Mouse (Mus musculus) heart, adult 2 months (tissue): Measurements from ENCODE around the gene Dcaf12l1. TPM values are rescaled to one million over a fixed set of nuclear protein-coding genes. Genes with fewer than 3 reads are reported as not detected.
"Not testable (repeated sequence)": the region's sequence is repeated elsewhere in the genome, so short reads cannot be mapped to it uniquely, and the experiment has no call there.

Experiments
- DNase-seq, 2 experiments: peaks; one replicate each; pipeline ENCODE4 v3.0.0; 2021
- H3K27ac ChIP-seq: fragments of 200-600 bp; 2 replicates; pipeline ENCODE4 v1.8.1; 2022
- H3K27me3 ChIP-seq: fragments of 200-500 bp; 2 replicates; pipeline ENCODE4 v1.6.1; 2012; ENCODE audit warnings: mild to moderate bottlenecking, low read length, inconsistent platforms, mixed read lengths; ENCODE audit not compliant: control insufficient read depth, insufficient read depth
- H3K36me3 ChIP-seq: fragments of 200-500 bp; 2 replicates; pipeline ENCODE4 v1.6.1; 2012; ENCODE audit warnings: low read length, inconsistent platforms; ENCODE audit not compliant: control insufficient read depth, insufficient read depth
- H3K4me1 ChIP-seq: fragments of 200-500 bp; 2 replicates; pipeline ENCODE4 v1.6.1; 2011; ENCODE audit warnings: low read length; ENCODE audit not compliant: control insufficient read depth, insufficient read depth
- H3K4me3 ChIP-seq: fragments of 200-600 bp; 2 replicates; pipeline ENCODE4 v1.8.1; 2022
- H3K79me2 ChIP-seq: fragments of 200-500 bp; replicated peaks from 2 replicates; pipeline ENCODE4 v1.6.1; 2012; ENCODE audit warnings: mild to moderate bottlenecking, inconsistent platforms, low read length, moderate library complexity, mixed read lengths; ENCODE audit not compliant: control insufficient read depth, insufficient read depth
- H3K9ac ChIP-seq: fragments of 200-500 bp; 2 replicates; pipeline ENCODE4 v1.6.1; 2012; ENCODE audit warnings: low read depth, mild to moderate bottlenecking, control low read depth, inconsistent platforms, low read length, mixed read lengths
- CTCF ChIP-seq: fragments of 200-600 bp; IDR thresholded peaks from 2 replicates; pipeline ENCODE4 v1.8.1; 2022; ENCODE audit warnings: antibody characterized with exemption, mild to moderate bottlenecking, moderate library complexity
- POLR2A ChIP-seq: fragments of 200-500 bp; IDR thresholded peaks from 2 replicates; pipeline ENCODE4 v1.6.1; 2011; ENCODE audit warnings: mild to moderate bottlenecking, low read depth, low read length, control low read depth; ENCODE audit not compliant: insufficient read depth
- WGBS: fragments of 180-500 bp; shearing (Covaris S2); methylation state at CpG from one replicate; pipeline ENCODE4 v1.1.7; 2018; 5-methylcytosine and 5-hydroxymethylcytosine counted together
- intact Hi-C: fragments of 180-260 bp; cut with DNase I; formaldehyde crosslinking; loops from one replicate; pipeline ENCODE4 v1.15.1; 2025
- long read RNA-seq: library from polyadenylated mRNA; stranded (forward); transcript quantifications from one replicate; pipeline ENCODE4 v2.0.0, GENCODE M21; 2021
- polyA plus RNA-seq: library from polyadenylated mRNA; depleted of rRNA; stranded (reverse); fragments of >200 nt; gene quantifications from 2 replicates; pipeline ENCODE4 v1.2.3, GENCODE M21; 2012; rRNA removed
- total RNA-seq, 2 experiments: library from RNA; stranded (reverse); gene quantifications; 2 replicates each; pipeline ENCODE4 v1.2.3; 2021

Dcaf12l1 gene
- total RNA-seq (1 to 10 TPM; 2.7 to 3.1 TPM), polyA plus RNA-seq (1.8 and 2.6 TPM in 2 replicates)
- long read RNA-seq, partial matches to known transcripts = 0 of 1 reads
- long read RNA-seq, other reads (novel, unspliced or antisense) = 0 of 1 reads

DNA sequence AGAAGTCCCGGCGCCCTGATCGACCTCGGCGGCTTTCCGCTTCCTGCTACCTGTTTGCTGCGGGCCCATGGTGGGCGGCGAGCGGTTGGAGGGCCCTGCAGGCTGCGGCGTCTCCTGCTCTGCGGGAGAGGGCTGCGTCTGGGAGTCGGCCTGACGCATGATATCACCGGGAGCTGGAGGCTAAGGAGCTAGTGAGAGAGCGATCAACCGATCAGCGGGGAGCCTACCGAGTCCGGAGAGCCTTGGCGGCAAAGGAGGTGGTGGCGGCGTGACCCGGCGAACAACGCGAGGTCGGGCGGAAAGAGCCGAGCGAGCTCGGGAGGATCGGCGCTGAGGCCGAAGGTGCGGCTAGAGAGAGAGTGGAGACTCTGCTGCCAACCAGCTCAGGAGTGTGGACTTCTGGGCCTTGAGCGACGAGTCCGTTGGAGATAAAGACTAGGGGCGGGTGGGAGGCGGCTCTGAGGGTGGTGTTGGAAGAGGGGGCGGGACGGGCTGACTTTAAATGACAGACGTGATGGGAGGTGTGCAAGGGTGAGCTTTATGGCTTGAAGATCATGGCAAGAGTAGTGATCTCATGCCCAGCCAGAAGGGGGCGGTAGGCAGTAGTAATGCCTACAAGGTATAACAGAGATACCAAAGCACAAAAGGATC lies at the start of gene Dcaf12l1:
Gene Dcaf12l1, minus strand, starts transcription at position 437 of the 651 bp plus-strand sequence.
- WGBS = 16% methylated on average over 47 of the region's 47 CpGs
- Histone ChIP-seq H3K4me1 (no peaks in the 10 kb centered on the region), H3K9ac (peak within 1 kb of the TSS; percentile 51), H3K36me3 (no peaks in the 10 kb centered on the region), H3K79me2 (no peaks in the 10 kb centered on the region), H3K27ac (no peak within 1 kb of the TSS), H3K27me3 (no peaks in the 10 kb centered on the region), H3K4me3 (peak within 1 kb of the TSS; percentile 26)
- intact Hi-C loops = no loop called here
- DNase-seq = peak; percentile 15 to 44
- TF ChIP-seq POLR2A (no peak), CTCF (peak; percentile 48)

DNA sequence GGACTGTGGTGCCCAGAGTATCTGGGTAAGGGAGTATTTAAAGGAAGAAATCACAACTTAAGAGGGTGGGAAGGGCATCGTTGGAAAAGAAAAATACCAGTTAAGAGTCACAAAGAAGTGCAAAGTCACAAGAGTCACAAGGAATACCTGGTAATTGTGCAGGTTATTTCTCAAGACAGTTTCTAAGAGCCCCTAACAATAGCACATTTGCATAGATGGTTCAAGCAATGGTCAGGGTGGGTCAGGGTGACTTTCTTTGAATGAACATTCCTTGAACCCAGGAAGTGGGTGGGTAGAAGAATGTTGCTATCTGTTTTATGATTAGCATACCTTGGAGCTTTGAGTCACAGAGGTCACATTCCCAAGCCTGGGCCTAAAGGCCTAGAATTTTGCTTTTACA lies 19.4 kb upstream of the Dcaf12l1 start:
- H3K4me3 ChIP-seq, DNase-seq, H3K27ac ChIP-seq, H3K9ac ChIP-seq, H3K36me3 ChIP-seq, intact Hi-C loops, H3K79me2 ChIP-seq, H3K4me1 ChIP-seq, H3K27me3 ChIP-seq: not testable (repeated sequence)
- WGBS = 68% methylated on average over 1 of the region's 1 CpGs

DNA sequence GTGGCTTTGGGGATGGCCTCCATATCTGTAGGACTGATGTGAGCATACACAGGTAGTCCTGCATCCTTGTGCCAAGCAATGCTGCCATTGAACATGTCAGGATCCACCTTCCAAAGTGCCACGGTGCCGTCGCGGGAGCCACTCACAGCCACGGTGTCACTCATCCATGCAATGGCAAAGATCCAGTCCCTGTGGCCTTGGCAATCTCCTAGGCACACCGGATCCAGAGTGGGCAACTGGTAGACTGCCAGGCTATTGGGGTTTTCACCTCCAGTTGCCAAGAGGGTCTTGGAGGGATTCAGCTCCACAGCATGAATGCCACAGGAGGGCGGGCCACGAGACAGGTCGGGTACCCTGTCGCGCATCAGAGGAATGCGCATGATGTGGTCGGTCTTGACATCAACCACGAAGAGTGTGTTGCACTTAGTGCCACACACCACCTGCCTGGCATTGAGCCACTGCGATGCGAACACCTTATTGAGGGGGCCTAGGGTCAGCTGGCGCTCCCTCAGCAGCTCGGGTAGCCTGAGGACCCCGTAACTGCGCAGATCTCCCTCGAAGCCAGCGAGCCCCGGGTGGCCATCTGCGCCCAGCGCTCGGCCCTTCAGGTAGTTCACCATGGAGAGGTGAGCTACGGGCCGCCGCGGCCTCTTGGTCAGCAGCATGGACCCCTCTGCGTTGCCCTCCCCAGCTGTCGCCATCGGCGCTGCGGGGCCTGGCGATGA lies 799 bp downstream of the Dcaf12l1 start:
- Histone ChIP-seq H3K4me3 (peak overlapping the region; percentile 26), H3K9ac (peak overlapping the region; percentile 51), H3K4me1 (no peaks in the 10 kb centered on the region), H3K27ac (no peak overlapping the region), H3K79me2 (no peaks in the 10 kb centered on the region), H3K27me3 (no peaks in the 10 kb centered on the region), H3K36me3 (no peaks in the 10 kb centered on the region)
- intact Hi-C loops = no loop called here
- no peak for DNase-seq
- TF ChIP-seq CTCF = no peak
- WGBS = 39% methylated on average over 33 of the region's 36 CpGs
